Mouse (Mus musculus) gastrocnemius, postnatal 10 days (tissue): ENCODE data around the gene Sult1c2. TPM values are rescaled to one million over a fixed set of nuclear protein-coding genes. Genes with fewer than 3 reads are reported as not detected.
"Not testable (repeated sequence)": the region's sequence is repeated elsewhere in the genome, so short reads cannot be mapped to it uniquely, and the experiment has no call there.

Source experiments
- DNase-seq: peaks from one replicate; pipeline ENCODE4 v3.0.0; 2021; ENCODE audit warnings: mixed read lengths
- long read RNA-seq, 2 experiments: library from polyadenylated mRNA; stranded (forward); transcript quantifications; one replicate each; pipeline ENCODE4 v2.0.0; 2021
- total RNA-seq, 2 experiments: library from RNA; stranded (reverse); gene quantifications; 2 replicates each; pipeline ENCODE4 v1.2.3; 2021

Sult1c2 gene
- total RNA-seq = not detected
- long read RNA-seq, experiment 1 = 0 reads
- long read RNA-seq, experiment 2 = 0 reads

- no peak for DNase-seq
Measured at GRCm38 (mm10) chr17:53846206-53846605, at the start of gene Sult1c2. Gene Sult1c2 (minus strand): TSS chr17:53846339.

DNA sequence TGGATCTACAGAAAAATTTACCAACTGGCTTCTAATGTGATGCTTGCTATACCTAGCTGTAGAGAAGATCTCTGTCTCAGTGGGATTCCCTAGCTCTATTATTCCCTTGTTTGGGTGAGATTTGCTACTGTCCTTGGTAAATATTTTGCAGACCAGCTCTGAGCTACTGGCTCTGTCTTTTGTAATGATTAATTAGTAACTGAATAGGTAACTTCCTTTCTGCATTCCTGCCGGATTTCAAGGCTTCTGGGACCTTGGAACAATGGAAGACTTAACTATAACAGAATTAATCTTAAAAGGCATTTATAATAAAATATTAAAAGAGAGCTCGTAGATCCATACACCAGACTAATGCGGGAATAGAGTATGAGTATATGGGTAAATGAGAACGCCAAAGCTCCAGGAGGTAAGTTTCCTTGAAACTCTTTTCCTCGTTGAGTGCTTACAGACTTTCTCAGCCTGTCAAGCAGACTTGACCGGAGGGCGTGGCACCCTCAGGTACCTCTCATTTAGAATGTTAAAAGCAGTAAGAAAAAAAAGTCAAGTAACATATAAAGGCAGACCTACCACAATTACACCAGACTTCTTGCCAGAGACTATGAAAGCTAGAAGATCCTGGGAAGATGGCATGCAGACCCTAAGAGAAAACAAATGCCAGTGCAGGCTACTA lies 33.0 kb upstream of the Sult1c2 start:
- not testable (repeated sequence) for DNase-seq

GRCm38 (mm10) chr17:53874433-53874832 lies 28.3 kb upstream of the Sult1c2 start:
- no peak for DNase-seq

- no peak for DNase-seq
Measured at GRCm38 (mm10) chr17:53872192-53872591, 26.1 kb upstream of the Sult1c2 start.

DNA sequence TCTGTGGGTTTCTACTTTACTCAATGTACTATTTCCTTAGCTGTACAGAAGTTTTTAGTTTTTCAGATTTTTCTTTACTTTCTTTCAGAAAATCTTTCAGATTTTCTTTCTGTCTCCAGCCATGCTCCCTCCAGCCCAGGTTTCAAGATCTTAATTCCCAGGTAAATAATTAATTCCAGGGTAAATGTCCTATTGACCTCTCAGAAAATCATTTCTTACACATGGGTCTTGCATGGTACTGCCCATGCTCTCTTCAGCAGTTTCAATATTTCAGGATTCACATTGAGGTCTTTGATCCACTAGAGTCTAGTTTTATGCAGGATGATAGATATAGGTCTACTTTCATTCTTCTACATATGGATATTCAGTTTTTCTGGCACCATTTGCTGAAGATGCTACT lies 23.8 kb upstream of the Sult1c2 start:
- DNase-seq = no peak

GRCm38 (mm10) chr17:53865260-53865955 lies 19.3 kb upstream of the Sult1c2 start:
- DNase-seq = no peak

GRCm38 (mm10) chr17:53860548-53860947 lies 14.4 kb upstream of the Sult1c2 start:
- DNase-seq = no peak

DNA sequence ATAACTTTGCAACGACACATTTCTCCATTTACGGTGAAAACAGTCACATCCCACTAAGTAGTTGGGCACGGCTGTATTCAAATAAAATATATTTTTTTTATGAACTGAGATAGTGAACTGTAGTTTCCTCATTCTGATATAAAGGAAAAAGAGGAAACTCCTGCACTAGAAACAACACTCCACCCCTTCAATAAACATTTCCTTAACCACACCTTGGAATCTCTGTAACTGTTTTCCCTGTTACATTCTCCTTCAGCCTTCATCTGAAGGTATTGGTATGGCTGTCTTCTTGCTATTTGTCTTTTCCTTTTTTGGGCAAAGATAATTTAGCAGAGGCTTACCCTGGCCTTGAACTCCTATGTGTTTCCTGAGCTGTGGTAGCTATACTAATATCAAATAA lies 8.9 kb upstream of the Sult1c2 start:
- DNase-seq = no peak

DNA sequence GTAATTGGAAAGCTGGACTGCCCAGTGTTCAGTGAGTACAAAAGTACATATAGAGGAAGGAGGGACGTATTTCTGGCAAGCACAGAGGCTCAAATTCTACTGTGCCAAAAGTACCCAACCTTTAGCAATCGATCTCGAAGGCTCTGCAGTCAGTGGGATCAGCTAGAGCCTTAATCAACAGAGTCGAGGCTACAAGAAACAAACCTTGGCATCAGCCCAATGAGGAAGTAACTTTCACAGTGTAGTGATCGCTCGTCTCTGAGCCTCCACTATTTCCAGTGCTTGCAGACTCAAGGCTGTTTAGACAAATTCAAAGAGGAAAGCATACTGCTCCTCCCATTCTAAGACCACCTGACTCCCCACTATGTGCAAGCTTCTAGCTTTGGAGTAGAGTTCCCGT lies 343 bp downstream of the Sult1c2 start:
- DNase-seq = no peak

DNA sequence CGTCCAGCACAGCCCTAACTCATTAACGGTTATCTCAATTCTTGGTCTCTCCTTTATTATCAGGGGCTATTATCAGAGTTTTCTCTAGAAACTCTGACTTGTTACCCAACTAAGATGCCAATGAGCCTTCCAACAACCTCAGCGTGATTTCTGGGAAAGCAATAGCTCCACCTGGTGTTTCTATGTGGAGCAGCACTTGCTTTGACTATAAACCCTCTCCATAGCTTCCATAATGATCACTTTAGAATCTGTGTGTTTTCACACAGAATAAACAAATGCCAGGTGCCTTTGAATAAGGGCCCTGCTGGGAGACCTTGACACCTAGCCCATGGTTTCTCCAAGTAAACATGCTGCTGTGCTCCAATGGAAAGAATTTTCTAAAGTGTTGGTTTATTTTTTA lies 12.8 kb downstream of the Sult1c2 start:
- DNase-seq = no peak

- DNase-seq = not testable (repeated sequence)
Measured at GRCm38 (mm10) chr17:53803974-53804373, 42.2 kb downstream of the Sult1c2 start.

DNA sequence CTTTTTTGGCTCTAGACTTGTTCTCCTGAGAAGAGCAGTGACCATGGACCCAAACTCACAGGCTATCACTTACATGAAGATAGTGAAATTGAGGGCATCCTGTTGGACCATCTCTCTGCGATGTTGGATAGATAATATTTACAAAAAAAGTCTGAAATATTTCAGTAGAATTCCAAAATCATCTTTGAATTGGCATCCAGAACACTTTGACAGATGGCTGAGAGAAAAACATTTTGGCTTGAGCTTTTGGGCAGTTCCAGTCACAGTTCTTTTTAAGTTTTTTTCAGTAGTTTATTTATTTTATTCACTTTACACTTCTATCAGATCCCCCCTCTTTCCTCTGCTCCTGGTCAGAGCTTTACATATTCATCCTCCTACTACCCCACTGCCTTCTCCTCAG lies 62.8 kb downstream of the Sult1c2 start:
- no peak for DNase-seq

Other genes with a start within 250 kb of the Sult1c2 start
- 1 to 10 TPM; 1.6 to 2.2 TPM for gene Sgo1, start 157.0 kb downstream of the Sult1c2 start, total RNA-seq
- not detected for gene Sult1c1, start 144.3 kb upstream of the Sult1c2 start, total RNA-seq